Mouse (Mus musculus): ENCODE measurements around the gene Eps8l1.

GRCm38 (mm10) chr7:4427161-4427912 is 33.1 kb upstream of the Eps8l1 start:
- TF ChIP-seq CTCF (IDR thresholded peaks at IDR 0.05; ENCODE audit: control insufficient read depth, insufficient read depth, low read length), result peak; percentile 87
- no peak for TF ChIP-seq POLR2A (IDR thresholded peaks at IDR 0.05; ENCODE audit: borderline replicate concordance, control insufficient read depth, low read depth, low read length)

Measured in bone marrow, adult 2 months (tissue).